ENCODE assay signal across 15 mouse cellular contexts in the genomic region with DNA sequence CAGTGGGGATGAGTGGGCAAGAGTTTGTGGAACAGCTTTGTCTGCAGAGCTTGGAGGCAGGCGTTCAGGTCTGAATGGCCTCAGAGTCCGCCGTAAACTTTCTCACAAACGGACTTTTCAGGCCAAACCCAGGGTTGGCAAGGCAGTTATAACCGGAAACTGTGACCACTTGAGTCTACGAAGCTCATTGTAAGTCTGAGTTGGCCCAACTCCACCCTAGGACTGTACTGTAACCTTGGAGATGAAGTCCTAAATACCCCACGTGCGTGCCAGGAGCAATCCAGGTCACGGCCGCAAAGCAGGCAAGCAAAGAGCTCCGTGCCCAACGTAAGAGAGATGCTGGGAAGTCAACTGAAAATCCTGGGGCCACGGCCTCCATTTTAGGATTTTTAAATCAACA. TPM values are rescaled to one million over a fixed set of nuclear protein-coding genes. Genes with fewer than 3 reads are reported as not detected.
A peak's percentile ranks its signal among the peaks of the same experiment; 100 is the strongest.
DNase-seq lines count a peak whose midpoint lies in the region; ATAC-seq and TF ChIP-seq lines count a peak whose summit lies in the region.
"Had no signal": no experiment of that assay in that cellular context is flagged by ENCODE, and none has a peak within 500 bp of the region (broad histone marks: within the 10 kb centered on the region; RNA-seq: fewer than 3 reads in every experiment).

No protein-coding gene starts in this region.

- no peak for TF ChIP-seq CTCF in hindbrain, postnatal 0 days (IDR thresholded peaks at IDR 0.05; ENCODE audit: low read depth)
- TF ChIP-seq CTCF in spleen, adult 2 months (IDR thresholded peaks at IDR 0.05; ENCODE audit: extremely low read depth, insufficient read depth, insufficient read length, insufficient replicate concordance), result no peak

- no peak overlapping the region for H3K9ac ChIP-seq in hindbrain, postnatal 0 days (replicated peaks; ENCODE audit: low read length)
- H3K9ac ChIP-seq: neural tube, embryonic 13.5 days; stomach, embryonic 15.5 days had no signal

- H3K4me1 ChIP-seq in hindbrain, postnatal 0 days (ENCODE audit: insufficient read depth, low read length), result no peaks in the 10 kb centered on the region
- H3K4me1 ChIP-seq in hindbrain, embryonic 10.5 days (replicated peaks), result peaks cover 25% of the 10 kb centered on the region
- no peaks in the 10 kb centered on the region for H3K4me1 ChIP-seq in spleen, adult 2 months (ENCODE audit: control insufficient read depth, insufficient read depth, insufficient read length)
- H3K4me1 ChIP-seq: neural tube, embryonic 13.5 days; stomach, embryonic 15.5 days had no signal

- 75% methylated on average over 13 of the region's 13 CpGs for WGBS in hindbrain, postnatal 0 days
- WGBS in hindbrain, embryonic 10.5 days, result 93% methylated on average over 13 of the region's 13 CpGs
- WGBS in spleen, adult 2 months, result 86% methylated on average over 13 of the region's 13 CpGs

- H3K4me2 ChIP-seq in hindbrain, postnatal 0 days (ENCODE audit: low read depth, low read length), result no peak overlapping the region
- H3K4me2 ChIP-seq: neural tube, embryonic 13.5 days; stomach, embryonic 15.5 days had no signal

- no peaks in the 10 kb centered on the region for H3K36me3 ChIP-seq in hindbrain, postnatal 0 days (ENCODE audit: insufficient read depth, low read length)
- H3K36me3 ChIP-seq in hindbrain, embryonic 10.5 days, result no peaks in the 10 kb centered on the region
- H3K36me3 ChIP-seq in spleen, adult 2 months (ENCODE audit: control insufficient read depth, insufficient read depth, low read length), result no peaks in the 10 kb centered on the region
- H3K36me3 ChIP-seq: neural tube, embryonic 13.5 days; stomach, embryonic 15.5 days had no signal

- DNase-seq in adrenal gland, adult 2 months, result peak; percentile 65
- no peak for DNase-seq in adrenal gland, adult 18-20 months (ENCODE audit: low spot score in 2 of 2)
- DNase-seq in hindbrain, postnatal 0 days (ENCODE audit: low spot score), result peak; percentile 26
- no peak for DNase-seq in hindbrain, embryonic 10.5 days (ENCODE audit: low spot score)
- DNase-seq in spleen, adult 2 months (ENCODE audit: low read depth in 1 of 2, low spot score in 2 of 2), result no peak
- DNase-seq in spleen, adult 18-20 months, result no peak
- DNase-seq: cerebellum, adult 9-11 months; liver; right cerebral cortex, postnatal 4 days; thymus, postnatal 4 days had no signal

- no peak overlapping the region for H3K4me3 ChIP-seq in hindbrain, postnatal 0 days (ENCODE audit: low read length)
- H3K4me3 ChIP-seq in hindbrain, embryonic 10.5 days, result no peak overlapping the region
- H3K4me3 ChIP-seq in spleen, adult 2 months (ENCODE audit: extremely low read depth, insufficient read depth, insufficient read length), result no peak overlapping the region
- H3K4me3 ChIP-seq: neural tube, embryonic 13.5 days; stomach, embryonic 15.5 days had no signal

- H3K27ac ChIP-seq in hindbrain, postnatal 0 days, result no peak overlapping the region
- no peak overlapping the region for H3K27ac ChIP-seq in hindbrain, embryonic 10.5 days
- H3K27ac ChIP-seq in spleen, adult 2 months (ENCODE audit: insufficient read depth, low read length), result peak overlapping the region; percentile 31; the same call in 1 of the 2 replicates
- H3K27ac ChIP-seq: neural tube, embryonic 13.5 days; stomach, embryonic 15.5 days had no signal

- no peak for TF ChIP-seq POLR2A in spleen, adult 2 months (IDR thresholded peaks at IDR 0.05; ENCODE audit: low read depth, low read length)

- no peaks in the 10 kb centered on the region for H3K27me3 ChIP-seq in hindbrain, postnatal 0 days (ENCODE audit: insufficient read depth, low read length)
- H3K27me3 ChIP-seq in hindbrain, embryonic 10.5 days (ENCODE audit: insufficient read depth, poor library complexity, severe bottlenecking), result no peaks in the 10 kb centered on the region
- H3K27me3 ChIP-seq in spleen, adult 2 months (ENCODE audit: control insufficient read depth, insufficient read depth, low read length), result no peaks in the 10 kb centered on the region
- H3K27me3 ChIP-seq: neural tube, embryonic 13.5 days; stomach, embryonic 15.5 days had no signal

- ATAC-seq in hindbrain, postnatal 0 days, result 0 out of 2 replicates have a peak, but pooled peaks have one; percentile 54
- no peak for ATAC-seq in monocyte, adult 5-6 weeks (replicated peaks; ENCODE audit: insufficient number of reproducible peaks, low FRiP score, low TSS enrichment, poor library complexity, severe bottlenecking)
- ATAC-seq in CD4-positive, CD25-positive, alpha-beta regulatory T cell, adult 4 months, result no peak
- ATAC-seq: midbrain, embryonic 16.5 days had no signal

- no peaks in the 10 kb centered on the region for H3K9me3 ChIP-seq in hindbrain, postnatal 0 days (ENCODE audit: low read length)
- no peaks in the 10 kb centered on the region for H3K9me3 ChIP-seq in hindbrain, embryonic 10.5 days
- H3K9me3 ChIP-seq: neural tube, embryonic 13.5 days; stomach, embryonic 15.5 days had no signal

RNA-seq across cellular contexts. Expression of a gene that starts 23.1 kb away (rescaled TPM):
- 10 to 100 TPM; 28.8 to 34.2 TPM for total RNA-seq in adrenal gland, adult 2 months (2021)
- polyA plus RNA-seq in adrenal gland, adult 2 months (2012; rRNA removed), result 70.4 and 77.5 TPM in 2 replicates
- 10 to 100 TPM; 27.5 to 37.6 TPM for total RNA-seq in adrenal gland, adult 18-20 months (2021)
- 12.1 and 16.8 TPM in 2 replicates for total RNA-seq in hindbrain, postnatal 0 days (2014; rRNA removed)
- polyA plus RNA-seq in hindbrain, postnatal 0 days (2015; fragmentation: Nextera tagmentation; extraction: Ambion mirVana), result 61.1 and 67.2 TPM in 2 replicates
- 62.4 and 69.3 TPM in 2 replicates for polyA plus RNA-seq in hindbrain, embryonic 10.5 days (2016; fragmentation: Nextera tagmentation; extraction: Ambion mirVana)
- polyA plus RNA-seq in spleen, adult 2 months (2012; rRNA removed), result 10.7 and 11.7 TPM in 2 replicates
- total RNA-seq in monocyte, adult 5-6 weeks (2017), result 10.7 to 19.1 TPM (median 18.3 TPM) in 3 replicates
- polyA plus RNA-seq in CD4-positive, CD25-positive, alpha-beta regulatory T cell, adult 4 months (2017; shearing (Covaris generic)), result 10 to 100 TPM; 20.2 to 22.6 TPM

Comparison
In these comparisons a context has a peak if more than half of its experiments do, and no peak if none do; other contexts are left out.
1. DNase-seq: peak in adrenal gland, adult 2 months (single experiment) and hindbrain, postnatal 0 days (single experiment); none in adrenal gland, adult 18-20 months (0 of 2), hindbrain, embryonic 10.5 days (single experiment), spleen, adult 2 months (0 of 2) and spleen, adult 18-20 months (0 of 2).